Mouse (Mus musculus) forebrain, embryonic 11.5 days (tissue): ENCODE data around the gene Men1. TPM values are rescaled to one million over a fixed set of nuclear protein-coding genes. Genes with fewer than 3 reads are reported as not detected.
"Not testable (repeated sequence)": the region's sequence is repeated elsewhere in the genome, so short reads cannot be mapped to it uniquely, and the experiment has no call there.

Source experiments
- ATAC-seq: fragments of 200-750 bp; cut with Nextera tagmentation; replicated peaks from 2 replicates; pipeline ENCODE4 v1.8.0; 2017; ENCODE audit warnings: moderate TSS enrichment; ENCODE audit not compliant: low FRiP score
- DNase-seq: peaks from one replicate; pipeline ENCODE4 v3.0.0-alpha.2; 2017; ENCODE audit warnings: low spot score
- H3K27ac ChIP-seq: fragments of 300-500 bp; sonication (generic); 2 replicates; pipeline ENCODE4 v1.5.1; 2014; ENCODE audit warnings: low read depth, low read length
- H3K27me3 ChIP-seq: fragments of 300-500 bp; sonication (generic); 2 replicates; pipeline ENCODE4 v1.6.1; 2014; ENCODE audit warnings: mild to moderate bottlenecking, low read length, mixed read lengths; ENCODE audit not compliant: control insufficient read depth, insufficient read depth
- H3K36me3 ChIP-seq: fragments of 300-500 bp; sonication (generic); 2 replicates; pipeline ENCODE4 v1.6.1; 2014; ENCODE audit warnings: mild to moderate bottlenecking, low read length, moderate library complexity, mixed read lengths; ENCODE audit not compliant: control insufficient read depth, insufficient read depth
- H3K4me1 ChIP-seq: fragments of 300-500 bp; sonication (generic); replicated peaks from 2 replicates; pipeline ENCODE4 v1.6.1; 2014; ENCODE audit warnings: low read length, mixed read lengths; ENCODE audit not compliant: control insufficient read depth, insufficient read depth
- H3K4me2 ChIP-seq: fragments of 300-500 bp; sonication (generic); 2 replicates; pipeline ENCODE4 v1.6.1; 2014; ENCODE audit warnings: low read depth, mild to moderate bottlenecking, low read length, moderate library complexity, mixed read lengths; ENCODE audit not compliant: severe bottlenecking
- H3K4me3 ChIP-seq: fragments of 300-500 bp; sonication (generic); 2 replicates; pipeline ENCODE4 v1.5.1; 2014; ENCODE audit warnings: low read depth, low read length
- H3K9ac ChIP-seq: fragments of 300-500 bp; sonication (generic); 2 replicates; pipeline ENCODE4 v1.6.1; 2014; ENCODE audit warnings: low read length
- H3K9me3 ChIP-seq: fragments of 300-500 bp; sonication (generic); 2 replicates; pipeline ENCODE4 v1.6.1; 2016; ENCODE audit warnings: low read length, mixed read lengths; ENCODE audit not compliant: control insufficient read depth
- WGBS: fragments of 180-500 bp; shearing (Covaris S2); extraction: QIAGEN DNeasy Blood & Tissue Kit; methylation state at CpG from one replicate; pipeline ENCODE4 v1.1.7; 2014; 5-methylcytosine and 5-hydroxymethylcytosine counted together
- polyA plus RNA-seq: library from polyadenylated mRNA; unstranded; fragments of >200 nt; fragmentation: Nextera tagmentation; extraction: Ambion mirVana; gene quantifications from 2 replicates; pipeline ENCODE4 v1.2.1, GENCODE M21; 2014

The Men1 gene
- polyA plus RNA-seq, 1 experiment from 2014 or later: 97.8 TPM

DNA sequence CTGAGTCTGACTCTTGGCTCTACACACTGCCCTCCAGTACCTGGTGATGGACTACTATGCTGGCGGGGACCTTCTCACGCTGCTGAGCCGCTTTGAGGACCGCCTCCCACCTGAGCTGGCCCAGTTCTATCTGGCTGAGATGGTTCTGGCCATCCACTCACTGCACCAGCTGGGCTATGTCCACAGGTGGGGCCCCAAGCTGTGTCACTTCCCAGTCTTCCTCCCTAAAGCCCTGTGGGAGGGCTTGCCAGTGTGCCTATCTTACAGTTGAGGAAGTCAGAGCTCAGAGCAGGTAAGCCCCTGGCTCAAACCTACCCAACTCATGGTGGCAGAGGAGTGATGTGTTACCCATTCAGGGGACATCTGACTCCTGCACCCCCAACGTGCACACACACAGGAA lies 24.6 kb upstream of the Men1 start:
- whole genome bisulfite sequencing: 92% methylated on average over 5 of the region's 5 CpGs

DNA sequence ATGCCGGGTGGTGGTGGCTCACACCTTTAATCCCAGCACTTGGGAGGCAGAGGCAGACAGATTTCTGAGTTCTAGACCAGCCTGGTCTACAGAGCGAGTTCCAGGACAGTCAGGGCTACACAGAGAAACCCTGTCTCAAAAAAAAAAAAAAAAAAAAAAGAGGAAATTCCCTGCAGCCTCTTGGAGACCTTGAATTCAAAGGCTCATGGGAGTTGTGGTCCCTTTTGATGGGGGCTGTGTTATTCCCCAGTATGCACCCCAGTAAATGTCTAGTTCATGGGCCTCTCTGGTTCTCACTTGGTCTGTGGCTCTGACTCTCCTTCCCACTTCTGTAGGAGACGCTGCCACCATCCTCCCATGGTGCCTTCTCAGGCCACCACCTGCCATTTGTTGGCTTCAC lies 23.0 kb upstream of the Men1 start:
- not testable (repeated sequence) for H3K27me3 ChIP-seq, ATAC-seq, H3K9ac ChIP-seq

More for the DNA sequence above, 24.6 kb upstream of the Men1 start:
- DNase-seq (no peak), ATAC-seq (no peak)
- no peaks in the 10 kb centered on the region for H3K27me3 ChIP-seq
- no peak overlapping the region for H3K9ac ChIP-seq
- no peaks in the 10 kb centered on the region for H3K9me3 ChIP-seq
- no peak overlapping the region for H3K4me3 ChIP-seq
- peaks cover 3% of the 10 kb centered on the region; the same call in 1 of the 2 replicates for H3K4me1 ChIP-seq
- no peaks in the 10 kb centered on the region for H3K36me3 ChIP-seq
- H3K27ac ChIP-seq: no peak overlapping the region
- H3K4me2 ChIP-seq: no peak overlapping the region

DNA sequence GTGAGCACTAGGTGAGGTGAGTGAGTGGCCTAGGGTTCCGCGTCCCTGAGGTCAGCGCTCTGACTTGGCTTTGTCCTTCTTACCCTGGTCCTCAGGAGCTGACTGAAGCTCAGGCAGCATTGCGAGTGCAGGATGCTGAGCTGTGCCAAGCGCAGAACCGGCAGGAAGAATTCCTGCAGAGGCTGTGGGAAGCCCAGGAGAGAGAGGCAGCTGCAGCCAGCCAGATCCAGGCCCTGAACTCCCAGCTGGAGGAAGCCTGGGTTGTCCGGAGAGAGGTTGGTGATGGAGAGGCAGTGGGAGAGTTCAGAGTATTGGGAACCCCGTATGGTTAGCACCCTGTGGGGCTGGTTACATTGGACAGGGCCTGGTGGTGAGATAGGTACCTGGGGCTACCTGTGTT lies 21.0 kb upstream of the Men1 start:
- Histone ChIP-seq H3K9me3 (no peaks in the 10 kb centered on the region), H3K36me3 (no peaks in the 10 kb centered on the region), H3K4me2 (no peak overlapping the region), H3K4me3 (no peak overlapping the region), H3K27me3 (no peaks in the 10 kb centered on the region), H3K9ac (no peak overlapping the region), H3K27ac (no peak overlapping the region), H3K4me1 (no peaks in the 10 kb centered on the region)
- ATAC-seq (no peak), DNase-seq (no peak)
- 85% methylated on average over 8 of the region's 8 CpGs for WGBS

More for the DNA sequence above, 23.0 kb upstream of the Men1 start:
- H3K27ac ChIP-seq, H3K4me3 ChIP-seq, DNase-seq, H3K9me3 ChIP-seq, H3K4me2 ChIP-seq, H3K36me3 ChIP-seq, H3K4me1 ChIP-seq: not testable (repeated sequence)
- WGBS: 98% methylated on average over 3 of the region's 3 CpGs

DNA sequence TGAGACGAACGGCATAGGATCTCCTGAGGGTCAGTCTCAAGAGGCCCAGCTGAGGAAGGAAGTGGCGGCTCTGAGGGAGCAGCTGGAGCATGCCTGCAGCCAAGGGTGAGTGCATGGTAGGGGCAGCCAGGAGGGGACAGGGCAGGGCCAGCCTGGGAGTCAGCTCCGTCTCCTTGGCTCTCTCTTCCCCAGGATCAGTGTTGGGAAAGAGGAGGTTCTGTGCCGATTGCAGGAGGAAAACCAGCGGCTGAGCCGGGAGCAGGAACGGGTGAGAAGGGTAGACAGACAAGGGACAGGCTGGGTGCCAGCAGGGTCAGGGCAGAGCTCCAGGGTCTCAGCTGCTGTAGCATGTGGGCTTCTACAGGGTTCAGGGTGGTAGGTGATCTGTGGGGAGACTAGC lies 20.3 kb upstream of the Men1 start:
- ATAC-seq (no peak), DNase-seq (no peak)
- Histone ChIP-seq H3K9ac (no peak overlapping the region), H3K27me3 (no peaks in the 10 kb centered on the region), H3K4me3 (no peak overlapping the region), H3K27ac (no peak overlapping the region), H3K4me1 (no peaks in the 10 kb centered on the region), H3K4me2 (no peak overlapping the region), H3K36me3 (no peaks in the 10 kb centered on the region), H3K9me3 (no peaks in the 10 kb centered on the region)
- WGBS: 87% methylated on average over 8 of the region's 8 CpGs

DNA sequence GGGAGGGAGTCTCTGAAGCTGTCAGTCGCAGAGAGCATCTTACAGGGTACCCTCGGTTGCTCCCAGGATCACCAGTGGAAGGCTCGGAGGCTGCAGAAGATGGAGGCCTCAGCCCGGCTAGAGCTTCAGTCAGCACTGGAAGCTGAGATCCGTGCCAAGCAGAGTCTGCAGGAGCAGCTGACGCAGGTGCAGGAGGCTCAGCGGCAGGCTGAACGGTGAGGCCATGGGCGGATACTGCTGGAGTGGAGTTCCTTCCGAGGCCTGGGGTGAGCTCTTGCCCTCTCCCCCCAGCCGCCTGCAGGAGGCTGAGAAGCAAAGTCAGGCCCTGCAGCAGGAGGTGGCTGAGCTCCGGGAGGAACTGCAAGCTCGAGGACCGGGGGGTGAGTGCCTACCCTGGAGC lies 19.2 kb upstream of the Men1 start:
- ATAC-seq: no peak
- H3K4me2 ChIP-seq: no peak overlapping the region
- no peaks in the 10 kb centered on the region for H3K4me1 ChIP-seq
- H3K4me3 ChIP-seq: no peak overlapping the region
- H3K27me3 ChIP-seq: no peaks in the 10 kb centered on the region
- H3K27ac ChIP-seq: no peak overlapping the region
- no peak overlapping the region for H3K9ac ChIP-seq
- WGBS: 77% methylated on average over 14 of the region's 14 CpGs
- no peaks in the 10 kb centered on the region for H3K36me3 ChIP-seq
- no peak for DNase-seq
- no peaks in the 10 kb centered on the region for H3K9me3 ChIP-seq

DNA sequence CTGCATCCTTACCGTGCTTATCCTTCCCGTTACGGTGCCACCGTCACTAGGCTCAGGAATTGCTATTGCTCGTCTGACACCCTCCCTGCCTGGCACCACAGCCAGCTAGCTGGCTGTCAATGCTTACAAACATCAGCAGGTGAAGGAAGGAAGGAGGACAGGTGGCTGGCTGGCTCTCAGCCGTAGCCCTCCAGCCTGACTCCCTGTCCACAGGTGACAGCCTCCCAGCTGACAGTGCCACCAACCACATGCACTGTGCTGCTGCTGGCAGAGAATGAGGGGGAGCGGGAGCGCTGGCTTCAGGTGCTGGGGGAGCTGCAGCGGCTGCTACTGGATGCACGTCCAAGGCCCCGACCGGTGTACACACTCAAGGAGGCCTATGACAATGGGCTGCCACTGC lies 16.6 kb upstream of the Men1 start:
- Histone ChIP-seq H3K4me2 (no peak overlapping the region), H3K4me3 (no peak overlapping the region), H3K4me1 (no peaks in the 10 kb centered on the region), H3K9me3 (no peaks in the 10 kb centered on the region), H3K27me3 (no peaks in the 10 kb centered on the region), H3K27ac (no peak overlapping the region), H3K36me3 (no peaks in the 10 kb centered on the region), H3K9ac (no peak overlapping the region)
- DNase-seq (no peak), ATAC-seq (no peak)
- WGBS: 92% methylated on average over 12 of the region's 12 CpGs

DNA sequence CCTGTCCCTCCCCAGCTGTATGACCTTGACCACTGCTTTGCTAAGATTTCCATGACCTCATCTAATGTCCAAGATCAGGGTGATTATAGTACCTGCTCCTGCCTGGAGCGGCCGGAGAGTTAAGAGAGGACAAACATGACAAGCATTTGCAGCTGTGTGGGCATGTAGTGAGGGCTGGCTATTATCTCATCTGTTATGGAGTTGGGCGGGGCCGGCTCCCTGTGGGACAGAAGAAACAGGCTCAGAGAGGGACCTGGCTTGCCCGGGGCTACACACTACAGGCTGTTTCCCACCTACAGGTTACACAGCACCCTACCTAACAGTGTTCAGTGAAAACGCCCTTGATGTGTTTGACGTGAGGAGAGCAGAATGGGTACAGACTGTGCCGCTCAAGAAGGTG lies 13.4 kb upstream of the Men1 start:
- H3K27me3 ChIP-seq: no peaks in the 10 kb centered on the region
- no peak overlapping the region for H3K27ac ChIP-seq
- no peak overlapping the region for H3K4me3 ChIP-seq
- no peaks in the 10 kb centered on the region for H3K36me3 ChIP-seq
- 88% methylated on average over 8 of the region's 8 CpGs for WGBS
- DNase-seq (no peak), ATAC-seq (no peak)
- no peaks in the 10 kb centered on the region for H3K9me3 ChIP-seq
- H3K4me2 ChIP-seq: no peak overlapping the region
- no peaks in the 10 kb centered on the region for H3K4me1 ChIP-seq
- H3K9ac ChIP-seq: no peak overlapping the region

DNA sequence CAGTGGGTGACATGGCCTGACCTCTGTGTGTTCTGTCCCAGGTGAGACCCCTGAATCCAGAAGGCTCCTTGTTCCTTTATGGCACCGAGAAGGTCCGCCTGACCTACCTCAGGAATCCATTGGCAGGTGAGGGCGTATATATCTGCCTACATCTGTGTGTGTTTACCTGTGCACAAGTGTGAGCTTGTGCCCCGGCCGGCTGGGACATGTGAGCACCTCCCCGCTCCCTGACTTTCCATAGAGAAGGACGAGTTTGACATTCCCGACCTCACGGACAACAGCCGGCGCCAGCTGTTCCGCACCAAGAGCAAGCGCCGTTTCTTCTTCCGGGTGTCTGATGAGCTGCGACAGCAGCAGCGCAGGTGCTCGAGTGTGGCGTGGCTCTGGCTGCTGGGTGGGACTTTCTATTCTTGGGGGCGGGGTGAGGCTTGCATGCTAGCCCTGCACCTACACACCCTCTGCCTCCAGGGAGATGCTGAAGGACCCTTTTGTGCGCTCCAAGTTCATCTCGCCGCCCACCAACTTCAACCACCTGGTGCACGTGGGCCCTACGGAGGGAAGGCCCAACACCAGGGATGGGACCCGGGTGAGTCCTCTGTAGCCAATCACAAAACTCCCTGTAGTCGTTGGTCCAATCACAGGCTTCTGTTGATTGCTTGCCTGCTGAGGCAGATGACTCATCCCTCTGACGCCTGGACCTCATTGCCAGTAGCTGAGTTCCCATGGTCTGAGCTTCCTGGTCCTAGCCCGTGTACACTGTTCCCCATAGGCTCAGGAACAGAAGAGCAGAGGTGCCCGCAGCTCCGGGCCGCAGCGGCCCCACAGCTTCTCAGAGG lies 12.8 kb upstream of the Men1 start:
- ATAC-seq: no peak
- Histone ChIP-seq H3K9ac (no peak overlapping the region), H3K27ac (no peak overlapping the region), H3K4me3 (no peak overlapping the region), H3K4me2 (no peak overlapping the region), H3K4me1 (no peaks in the 10 kb centered on the region), H3K36me3 (no peaks in the 10 kb centered on the region), H3K27me3 (no peaks in the 10 kb centered on the region), H3K9me3 (no peaks in the 10 kb centered on the region)
- 90% methylated on average over 33 of the region's 33 CpGs for WGBS
- no peak for DNase-seq

DNA sequence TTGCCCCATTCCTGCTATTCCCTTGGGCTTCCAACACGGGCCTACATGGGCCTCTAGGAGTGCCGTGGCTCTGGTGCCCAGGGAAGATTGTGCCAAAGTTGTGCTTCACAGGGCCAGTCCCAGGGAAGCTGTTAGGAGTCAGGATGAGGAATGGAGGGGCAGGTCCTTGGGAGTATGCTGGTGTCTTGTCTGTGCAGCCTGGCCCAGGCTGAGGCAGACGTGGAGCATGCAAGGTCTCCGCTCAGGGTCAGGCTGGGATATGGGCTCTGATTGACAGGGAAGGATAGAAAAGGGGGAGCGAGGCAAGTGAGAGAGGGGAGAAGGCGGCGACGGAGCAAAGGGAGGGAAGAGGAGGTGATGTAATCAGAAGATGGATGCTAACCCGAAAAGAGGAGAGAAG lies 10.0 kb upstream of the Men1 start:
- Histone ChIP-seq H3K36me3 (no peaks in the 10 kb centered on the region), H3K4me1 (no peaks in the 10 kb centered on the region), H3K9ac (no peak overlapping the region), H3K9me3 (no peaks in the 10 kb centered on the region), H3K4me2 (no peak overlapping the region), H3K27ac (no peak overlapping the region), H3K4me3 (no peak overlapping the region), H3K27me3 (no peaks in the 10 kb centered on the region)
- DNase-seq (no peak), ATAC-seq (no peak)
- 86% methylated on average over 9 of the region's 9 CpGs for WGBS
